Mouse (Mus musculus): ENCODE measurements around the gene Vps9d1. TPM values are rescaled to one million over a fixed set of nuclear protein-coding genes. Genes with fewer than 3 reads are reported as not detected.
"Not testable (repeated sequence)": the region's sequence is repeated elsewhere in the genome, so short reads cannot be mapped to it uniquely, and the experiment has no call there.

Vps9d1 gene
- polyA plus RNA-seq (2016; fragmentation: Nextera tagmentation; extraction: Ambion mirVana), result 31.0 and 34.9 TPM in 2 replicates

DNA sequence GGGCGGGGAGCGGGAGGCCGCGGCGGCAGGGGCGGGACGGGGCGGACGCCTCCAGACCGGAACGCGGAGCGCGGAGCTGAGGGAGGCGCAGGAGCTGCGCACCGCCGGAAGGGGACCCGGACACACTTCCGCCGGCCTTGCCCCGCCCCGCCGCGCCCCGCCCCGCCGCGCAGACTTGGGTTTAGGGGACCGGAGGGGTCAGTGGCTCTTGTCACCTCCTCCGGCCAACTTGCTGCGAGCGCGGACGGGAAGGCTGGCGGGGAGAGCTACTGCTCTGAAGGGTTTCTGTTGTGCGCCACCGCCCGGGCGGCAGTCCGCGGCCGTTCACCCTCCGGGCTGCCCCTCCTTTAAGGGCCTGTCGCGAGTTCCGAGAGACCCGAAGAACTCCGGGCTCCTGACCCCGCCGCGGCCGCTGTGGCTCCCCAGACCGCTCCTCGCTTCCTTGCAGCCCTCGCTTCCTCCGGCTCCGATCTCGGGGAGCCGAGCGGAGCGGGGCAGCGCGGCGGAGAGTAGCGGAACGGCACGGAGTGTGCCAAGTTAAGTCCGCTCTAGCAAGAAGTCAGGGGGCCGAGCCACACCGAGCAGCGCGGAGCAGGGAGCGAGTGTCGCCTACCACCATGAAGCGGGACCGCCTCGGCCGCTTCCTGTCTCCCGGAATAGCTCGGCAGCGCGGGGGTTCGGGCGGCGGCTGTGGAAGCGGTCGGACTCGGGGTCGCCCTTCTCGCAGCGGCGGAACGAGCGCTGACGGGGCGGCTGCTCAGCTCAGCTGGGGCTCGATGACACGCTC, at the start of gene Vps9d1, which contains the start of gene Zfp276:
TSS of gene Vps9d1 (minus strand) at position 250 of the 787 bp plus-strand sequence.
TSS of gene Zfp276 (plus strand) at position 97 of the 787 bp plus-strand sequence.
- Histone ChIP-seq H3K27ac (peak within 1 kb of the TSS; percentile 85), H3K4me3 (replicated peaks) (peak within 1 kb of the TSS; percentile 97), H3K9ac (peak within 1 kb of the TSS; percentile 93), H3K4me2 (peak within 1 kb of the TSS; percentile 97), H3K4me1 (peaks cover 27% of the 10 kb centered on the region), H3K9me3 (no peaks in the 10 kb centered on the region), H3K36me3 (replicated peaks) (peaks cover 56% of the 10 kb centered on the region), H3K27me3 (no peaks in the 10 kb centered on the region)
- under 1% methylated on average over 72 of the region's 99 CpGs for WGBS
- peak; percentile 96 for ATAC-seq (ENCODE audit: low FRiP score)

GRCm38 (mm10) chr8:123298301-123298700, 44.2 kb upstream of the Vps9d1 start:
- WGBS, result 94% methylated on average over 11 of the region's 11 CpGs
- Histone ChIP-seq H3K36me3 (replicated peaks) (peaks cover 47% of the 10 kb centered on the region), H3K4me3 (replicated peaks) (no peak overlapping the region), H3K27ac (no peak overlapping the region), H3K27me3 (no peaks in the 10 kb centered on the region), H3K9ac (no peak overlapping the region), H3K4me2 (no peak overlapping the region), H3K9me3 (no peaks in the 10 kb centered on the region), H3K4me1 (no peaks in the 10 kb centered on the region)
- ATAC-seq (ENCODE audit: low FRiP score), result no peak

- no peak overlapping the region for H3K9ac ChIP-seq
- H3K36me3 ChIP-seq (replicated peaks), result peaks cover 72% of the 10 kb centered on the region
- H3K4me1 ChIP-seq, result no peaks in the 10 kb centered on the region
- no peak overlapping the region for H3K4me2 ChIP-seq
- WGBS, result 90% methylated on average over 2 of the region's 2 CpGs
- no peaks in the 10 kb centered on the region for H3K9me3 ChIP-seq
- H3K27me3 ChIP-seq, result no peaks in the 10 kb centered on the region
- no peak for ATAC-seq (ENCODE audit: low FRiP score)
- no peak overlapping the region for H3K4me3 ChIP-seq (replicated peaks)
- no peak overlapping the region for H3K27ac ChIP-seq
These were observed 38.6 kb upstream of the Vps9d1 start for GRCm38 (mm10) chr8:123292785-123293184.

DNA sequence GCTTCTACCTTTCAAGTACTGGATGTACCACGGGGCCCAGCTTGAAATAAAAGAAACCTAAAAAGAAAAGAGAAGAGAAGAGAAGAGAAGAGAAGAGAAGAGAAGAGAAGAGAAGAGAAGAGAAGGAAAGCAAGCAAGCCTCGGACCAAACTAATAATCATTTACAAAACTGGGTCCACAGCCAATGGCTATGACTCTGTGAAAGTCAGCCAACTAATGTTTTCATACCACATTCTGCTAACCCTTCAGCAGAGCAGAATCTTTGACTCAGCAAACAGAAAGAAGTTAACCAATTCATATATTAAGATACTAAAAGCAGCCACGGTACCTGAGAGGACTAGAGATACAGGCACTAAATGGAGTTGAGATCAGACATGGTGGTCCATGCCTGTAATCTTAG, 38.1 kb upstream of the Vps9d1 start:
- no peaks in the 10 kb centered on the region for H3K9me3 ChIP-seq
- ATAC-seq (ENCODE audit: low FRiP score), result no peak
- 91% methylated on average over 3 of the region's 3 CpGs for WGBS

DNA sequence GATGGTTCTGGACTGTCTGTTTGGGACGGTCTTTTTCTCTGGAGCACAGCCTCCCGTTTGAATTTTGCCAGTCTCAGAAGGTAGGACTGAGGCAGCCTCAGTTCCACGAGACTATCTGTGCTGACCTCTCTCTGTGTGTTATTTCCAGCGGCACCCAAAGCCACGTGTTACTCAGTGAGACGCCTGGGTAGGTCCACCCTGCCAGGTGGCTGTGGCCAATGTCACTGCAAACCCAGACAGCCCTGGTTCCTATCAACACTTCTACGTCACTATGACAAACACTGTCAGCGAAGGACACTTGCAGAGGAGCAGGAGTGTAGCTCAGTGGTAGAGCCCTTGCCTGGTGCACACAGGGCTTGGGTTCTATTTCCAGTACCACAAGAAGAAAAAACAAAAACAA, 37.6 kb upstream of the Vps9d1 start:
- H3K4me1 ChIP-seq, result no peaks in the 10 kb centered on the region
- H3K27me3 ChIP-seq, result no peaks in the 10 kb centered on the region
- H3K36me3 ChIP-seq (replicated peaks), result peaks cover 74% of the 10 kb centered on the region
- no peaks in the 10 kb centered on the region for H3K9me3 ChIP-seq
- no peak overlapping the region for H3K4me3 ChIP-seq (replicated peaks)
- no peak overlapping the region for H3K27ac ChIP-seq
- 85% methylated on average over 8 of the region's 8 CpGs for WGBS
- ATAC-seq (ENCODE audit: low FRiP score), result no peak
- H3K9ac ChIP-seq, result no peak overlapping the region
- H3K4me2 ChIP-seq, result no peak overlapping the region

More for the DNA sequence above, 38.1 kb upstream of the Vps9d1 start:
- Histone ChIP-seq H3K4me3 (replicated peaks) (no peak overlapping the region), H3K27ac (no peak overlapping the region), H3K27me3 (no peaks in the 10 kb centered on the region), H3K4me1 (no peaks in the 10 kb centered on the region), H3K9ac (no peak overlapping the region), H3K36me3 (replicated peaks) (peaks cover 74% of the 10 kb centered on the region), H3K4me2 (no peak overlapping the region)

DNA sequence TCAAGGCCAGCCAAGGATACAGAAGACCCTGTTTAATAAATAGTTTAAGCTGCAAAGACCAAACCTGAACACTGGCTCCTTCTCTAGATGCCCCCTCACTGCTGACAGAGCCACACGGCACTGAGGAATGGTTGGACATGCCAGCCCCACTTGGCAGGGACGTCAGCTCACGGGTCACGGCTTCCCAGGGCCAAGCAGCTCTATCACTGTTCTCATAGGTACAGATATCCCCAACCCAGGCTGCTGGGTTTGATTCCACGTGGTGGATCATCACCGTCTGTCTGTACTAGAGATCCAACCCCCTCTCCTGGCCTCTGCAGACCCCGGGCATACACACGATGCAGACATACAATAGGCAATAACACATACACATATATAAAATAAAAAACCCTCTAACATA, 36.5 kb upstream of the Vps9d1 start:
- Histone ChIP-seq H3K27ac (no peak overlapping the region), H3K36me3 (replicated peaks) (peaks cover 64% of the 10 kb centered on the region), H3K27me3 (no peaks in the 10 kb centered on the region), H3K9me3 (no peaks in the 10 kb centered on the region), H3K4me2 (no peak overlapping the region), H3K9ac (no peak overlapping the region), H3K4me1 (no peaks in the 10 kb centered on the region), H3K4me3 (replicated peaks) (no peak overlapping the region)
- WGBS, result 94% methylated on average over 8 of the region's 8 CpGs
- no peak for ATAC-seq (ENCODE audit: low FRiP score)

GRCm38 (mm10) chr8:123290166-123290565, 36.0 kb upstream of the Vps9d1 start:
- 66% methylated on average over 4 of the region's 4 CpGs for WGBS
- peaks cover 59% of the 10 kb centered on the region for H3K36me3 ChIP-seq (replicated peaks)
- no peaks in the 10 kb centered on the region for H3K27me3 ChIP-seq
- H3K27ac ChIP-seq, result no peak overlapping the region
- H3K4me3 ChIP-seq (replicated peaks), result no peak overlapping the region
- H3K9me3 ChIP-seq, result no peaks in the 10 kb centered on the region
- H3K9ac ChIP-seq, result no peak overlapping the region
- no peaks in the 10 kb centered on the region for H3K4me1 ChIP-seq
- ATAC-seq (ENCODE audit: low FRiP score), result no peak
- H3K4me2 ChIP-seq, result no peak overlapping the region

DNA sequence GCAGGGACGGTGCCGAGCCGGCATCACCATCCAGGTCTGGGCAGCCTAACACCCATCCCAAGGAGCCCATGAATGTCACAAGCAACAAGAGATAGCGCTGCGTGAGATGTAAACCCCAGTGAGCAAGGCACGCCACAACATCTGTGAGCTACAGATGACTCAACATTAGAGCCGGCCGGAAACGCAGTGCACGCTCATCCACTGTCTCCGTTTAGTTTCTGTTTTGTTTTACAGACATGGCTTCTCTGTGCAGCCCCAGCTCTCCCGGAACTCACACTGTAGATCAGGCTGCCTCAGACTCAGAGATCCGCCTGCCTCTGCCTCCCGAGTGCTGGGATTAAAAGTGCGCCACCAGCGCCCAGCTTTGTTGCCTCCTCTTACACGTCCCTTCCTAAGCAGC, 33.2 kb upstream of the Vps9d1 start:
- no peak for ATAC-seq (ENCODE audit: low FRiP score)
- no peaks in the 10 kb centered on the region for H3K27me3 ChIP-seq
- H3K4me2 ChIP-seq, result no peak overlapping the region
- H3K36me3 ChIP-seq (replicated peaks), result peaks cover 48% of the 10 kb centered on the region
- H3K9ac ChIP-seq, result no peak overlapping the region
- no peaks in the 10 kb centered on the region for H3K4me1 ChIP-seq
- no peak overlapping the region for H3K27ac ChIP-seq
- H3K9me3 ChIP-seq, result no peaks in the 10 kb centered on the region
- 95% methylated on average over 17 of the region's 17 CpGs for WGBS
- H3K4me3 ChIP-seq (replicated peaks), result no peak overlapping the region

GRCm38 (mm10) chr8:123284493-123284892, 30.3 kb upstream of the Vps9d1 start:
- no peak overlapping the region for H3K4me2 ChIP-seq
- peaks cover 57% of the 10 kb centered on the region for H3K36me3 ChIP-seq (replicated peaks)

DNA sequence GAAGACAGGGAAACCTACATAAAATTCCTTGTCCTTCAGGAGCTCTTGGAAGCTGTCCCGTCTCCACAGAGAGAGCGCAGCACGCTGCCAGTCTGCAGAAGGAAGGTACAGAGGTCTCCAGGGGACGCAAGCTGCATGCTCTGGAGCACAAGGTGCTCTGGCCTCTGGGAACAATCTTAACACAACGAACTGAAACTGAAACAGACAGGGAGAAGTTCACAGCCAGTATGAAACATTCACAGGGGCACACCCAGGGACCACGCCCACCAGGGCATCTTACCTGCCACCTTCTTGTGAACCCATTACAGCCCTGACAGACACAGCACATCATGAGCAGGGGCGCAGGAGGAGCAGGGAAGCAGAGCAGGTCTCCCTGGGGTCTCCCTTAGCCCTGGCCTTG, 29.8 kb upstream of the Vps9d1 start:
- no peak overlapping the region for H3K9ac ChIP-seq
- no peak overlapping the region for H3K4me2 ChIP-seq
- H3K27ac ChIP-seq, result no peak overlapping the region
- H3K36me3 ChIP-seq (replicated peaks), result peaks cover 52% of the 10 kb centered on the region
- 93% methylated on average over 7 of the region's 7 CpGs for WGBS
- no peaks in the 10 kb centered on the region for H3K4me1 ChIP-seq
- no peaks in the 10 kb centered on the region for H3K9me3 ChIP-seq
- no peaks in the 10 kb centered on the region for H3K27me3 ChIP-seq
- ATAC-seq (ENCODE audit: low FRiP score), result no peak
- no peak overlapping the region for H3K4me3 ChIP-seq (replicated peaks)

More at GRCm38 (mm10) chr8:123284493-123284892, 30.3 kb upstream of the Vps9d1 start:
- H3K27ac ChIP-seq, result no peak overlapping the region
- no peak overlapping the region for H3K4me3 ChIP-seq (replicated peaks)
- H3K9me3 ChIP-seq, result no peaks in the 10 kb centered on the region
- 93% methylated on average over 5 of the region's 5 CpGs for WGBS
- H3K4me1 ChIP-seq, result no peaks in the 10 kb centered on the region
- ATAC-seq (ENCODE audit: low FRiP score), result no peak
- no peaks in the 10 kb centered on the region for H3K27me3 ChIP-seq
- no peak overlapping the region for H3K9ac ChIP-seq

DNA sequence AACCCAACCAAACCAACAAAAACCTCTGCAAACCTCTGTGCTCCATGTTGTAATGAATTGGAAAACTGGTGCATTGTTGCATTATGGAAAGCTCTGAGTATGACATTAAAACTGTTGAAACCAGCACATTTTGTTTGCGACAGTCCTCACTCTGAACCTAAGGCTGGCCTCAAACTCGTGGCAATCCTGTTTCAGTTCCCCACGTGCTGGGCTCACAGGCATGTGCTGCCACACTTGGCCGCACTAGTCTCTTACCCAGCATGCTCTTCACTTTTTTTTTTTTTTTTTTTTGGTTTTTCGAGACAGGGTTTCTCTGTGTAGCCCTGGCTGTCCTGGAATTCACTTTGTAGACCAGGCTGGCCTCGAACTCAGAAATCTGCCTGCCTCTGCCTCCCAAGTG, 28.8 kb upstream of the Vps9d1 start:
- not testable (repeated sequence) for ATAC-seq (ENCODE audit: low FRiP score); H3K4me1 ChIP-seq; H3K4me2 ChIP-seq; H3K9ac ChIP-seq; H3K27me3 ChIP-seq; H3K27ac ChIP-seq; H3K9me3 ChIP-seq; H3K4me3 ChIP-seq (replicated peaks)
- 89% methylated on average over 5 of the region's 6 CpGs for WGBS
- peaks cover 51% of the 10 kb centered on the region for H3K36me3 ChIP-seq (replicated peaks)

DNA sequence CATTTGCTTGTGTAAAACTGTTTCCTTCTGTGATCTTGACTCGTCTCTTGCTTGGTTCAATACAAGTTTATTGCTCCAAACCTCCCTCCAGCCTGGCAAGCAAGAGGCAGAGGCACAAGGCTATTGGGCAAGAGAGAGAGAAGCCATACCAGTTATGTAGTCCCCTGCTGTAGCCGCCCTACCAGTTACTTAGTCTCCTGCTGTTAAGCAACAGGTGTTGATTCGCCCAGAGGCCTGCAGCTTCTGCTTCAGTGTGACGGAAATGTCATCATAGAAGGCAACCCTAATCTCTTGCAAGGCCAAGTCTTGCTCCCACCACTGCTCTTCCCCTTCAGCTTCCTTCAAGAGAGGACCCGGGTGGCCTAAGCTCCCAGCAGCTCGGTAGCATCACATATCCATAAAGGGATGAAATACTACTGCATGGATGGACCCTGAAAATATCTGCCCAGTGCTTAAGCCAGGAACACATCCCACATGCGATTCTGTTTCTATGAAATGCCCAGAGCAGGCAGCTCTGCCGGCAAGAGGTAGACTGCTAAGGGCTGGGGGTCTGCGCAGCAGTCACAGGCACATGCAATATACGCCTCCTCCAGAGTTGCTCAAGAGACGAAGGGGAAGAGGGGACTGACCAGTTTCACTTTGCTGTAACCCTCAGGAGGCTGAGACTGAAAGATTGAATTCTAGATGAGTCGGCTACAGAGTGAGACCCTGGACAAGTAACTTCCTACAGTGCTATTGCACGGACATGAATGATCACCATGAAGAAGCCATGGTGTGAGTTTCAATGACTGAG, 26.4 kb upstream of the Vps9d1 start:
- no peak overlapping the region for H3K9ac ChIP-seq
- no peak overlapping the region for H3K4me2 ChIP-seq
- H3K36me3 ChIP-seq (replicated peaks), result peaks cover 53% of the 10 kb centered on the region
- H3K9me3 ChIP-seq, result no peaks in the 10 kb centered on the region
- no peaks in the 10 kb centered on the region for H3K4me1 ChIP-seq
- ATAC-seq (ENCODE audit: low FRiP score), result no peak
- H3K4me3 ChIP-seq (replicated peaks), result no peak overlapping the region
- H3K27me3 ChIP-seq, result no peaks in the 10 kb centered on the region
- 91% methylated on average over 13 of the region's 13 CpGs for WGBS
- no peak overlapping the region for H3K27ac ChIP-seq
